Mouse (Mus musculus): ENCODE measurements around the gene Kdm2b. TPM values are rescaled to one million over a fixed set of nuclear protein-coding genes. Genes with fewer than 3 reads are reported as not detected.

Gene Kdm2b
- polyA plus RNA-seq (2012; rRNA removed; ENCODE audit: low replicate concordance): 21.5 and 33.3 TPM in 2 replicates

DNA sequence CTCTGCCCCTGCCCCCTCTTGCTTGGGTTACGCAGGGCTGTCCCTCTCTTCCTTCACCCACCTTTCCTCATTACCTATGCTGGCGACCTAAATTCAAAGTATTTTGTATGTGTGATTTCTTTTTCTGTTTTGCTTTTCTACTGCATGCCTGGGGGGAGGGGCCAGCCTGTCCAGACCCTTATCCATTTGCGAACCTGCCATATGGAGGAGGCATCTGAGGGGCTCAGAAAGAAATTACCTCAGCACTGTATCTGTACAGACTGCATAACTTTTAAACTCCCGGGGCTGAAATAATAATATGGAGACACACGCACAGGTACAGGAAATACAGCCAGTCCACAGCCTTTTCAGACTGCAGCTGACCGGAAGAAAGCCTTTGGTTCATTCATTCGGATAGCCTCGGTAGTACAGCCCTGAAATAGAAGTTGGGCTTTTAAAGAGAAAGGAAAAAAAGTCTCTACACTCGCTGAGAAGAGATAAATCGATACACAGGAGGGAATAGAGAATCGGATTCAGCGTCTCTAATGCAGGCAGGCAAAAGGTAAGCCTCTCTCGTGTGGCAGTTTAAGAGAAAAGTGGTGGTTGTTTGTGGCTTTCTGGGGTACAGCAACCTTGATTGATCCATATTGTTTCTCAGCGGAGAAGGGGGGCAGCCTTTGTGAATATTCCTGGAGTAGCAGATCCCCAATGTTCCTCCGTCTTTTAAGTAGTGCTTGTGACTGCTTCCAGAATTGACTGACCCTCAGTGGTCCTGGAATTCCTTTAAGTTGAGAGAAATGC lies at the start of gene Kdm2b:
Gene Kdm2b (minus strand): TSS at position 273 of the 780 bp plus-strand sequence.

DNA sequence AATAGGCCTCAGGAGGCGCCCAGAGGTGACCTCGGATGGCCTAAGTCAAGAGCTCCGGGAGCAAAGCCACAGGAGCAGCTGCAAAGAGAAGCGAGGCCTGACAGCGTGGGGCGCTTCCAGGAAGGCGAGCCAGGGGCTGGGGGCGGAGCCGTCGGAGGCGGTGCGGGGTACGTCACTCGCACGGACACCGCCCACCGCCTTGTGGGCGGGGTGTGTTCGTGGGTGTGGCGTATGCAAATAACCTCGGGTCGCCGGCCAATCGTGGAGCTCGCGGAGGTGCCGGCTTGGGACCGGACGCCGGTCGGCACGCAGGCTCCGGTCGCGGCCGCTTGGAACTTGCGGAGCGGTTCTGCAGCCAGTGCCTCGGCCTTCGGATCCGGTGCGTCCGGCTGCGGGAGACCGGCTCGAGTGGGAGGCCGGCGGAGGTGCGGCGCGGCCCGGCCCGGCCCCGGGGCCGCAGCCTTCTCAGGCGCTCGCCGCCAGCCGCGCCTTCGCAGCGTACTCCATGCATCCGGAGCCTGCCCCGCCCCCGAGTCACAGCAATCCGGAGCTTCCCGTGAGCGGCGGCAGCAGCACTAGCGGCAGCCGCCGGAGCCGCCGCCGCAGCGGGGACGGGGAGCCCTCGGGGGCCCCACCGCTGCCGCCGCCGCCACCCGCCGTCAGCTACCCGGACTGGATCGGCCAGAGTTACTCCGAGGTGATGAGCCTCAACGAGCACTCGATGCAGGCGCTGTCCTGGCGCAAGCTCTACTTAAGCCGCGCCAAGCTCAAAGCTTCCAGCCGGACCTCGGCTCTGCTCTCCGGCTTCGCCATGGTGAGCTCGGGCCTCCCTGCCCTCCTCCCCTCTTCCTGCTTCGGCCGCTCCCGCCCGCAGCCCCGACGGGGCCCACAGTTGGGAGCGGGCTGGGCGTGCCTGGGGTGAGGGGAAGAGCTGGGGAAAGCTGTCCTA lies 25.4 kb upstream of the Kdm2b start, which contains the start of gene Orai1:
Gene Orai1 (plus strand): TSS at position 322 of the 949 bp plus-strand sequence.

DNA sequence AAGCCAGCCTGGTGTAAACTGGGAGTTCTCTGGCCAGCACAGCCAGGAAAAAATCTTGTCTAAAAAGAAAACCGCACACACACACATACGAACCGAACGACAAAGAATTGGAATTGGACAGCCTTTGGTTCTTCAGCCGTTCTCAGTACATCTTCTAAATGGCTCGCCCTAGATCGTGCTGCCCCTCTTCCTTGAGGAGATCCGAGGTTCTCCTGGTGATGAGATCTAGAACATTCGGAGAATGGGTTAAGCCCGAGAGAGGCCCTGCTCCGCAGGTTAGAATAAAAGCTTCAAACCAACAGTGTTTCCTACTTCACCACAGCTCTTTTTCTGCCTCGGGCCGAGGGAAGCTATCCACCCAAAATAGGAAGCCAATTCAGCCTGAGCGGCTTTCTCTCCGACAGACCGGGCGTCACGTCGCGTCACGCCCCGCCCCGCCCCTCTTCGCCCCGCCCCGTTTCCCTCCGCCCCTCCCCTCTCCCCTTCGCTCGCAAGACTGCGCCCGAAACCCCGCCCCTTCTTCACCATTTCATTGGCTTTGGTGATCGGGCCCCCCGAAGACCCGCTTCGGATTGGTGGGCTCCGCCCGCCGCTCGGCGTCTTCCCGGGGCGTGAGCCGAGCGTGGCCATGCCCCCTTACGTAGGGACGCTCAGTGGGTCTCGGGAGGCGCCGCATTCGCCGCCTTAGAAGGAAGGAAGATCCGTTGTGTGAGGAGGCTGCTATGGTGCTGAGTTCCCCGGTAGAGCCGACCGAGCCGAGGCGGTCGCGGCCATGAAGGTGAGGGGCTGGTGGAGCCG lies 139.9 kb downstream of the Kdm2b start, which contains the start of gene Rnf34:
Gene Rnf34 (plus strand): TSS at position 528 of the 798 bp plus-strand sequence.

DNA sequence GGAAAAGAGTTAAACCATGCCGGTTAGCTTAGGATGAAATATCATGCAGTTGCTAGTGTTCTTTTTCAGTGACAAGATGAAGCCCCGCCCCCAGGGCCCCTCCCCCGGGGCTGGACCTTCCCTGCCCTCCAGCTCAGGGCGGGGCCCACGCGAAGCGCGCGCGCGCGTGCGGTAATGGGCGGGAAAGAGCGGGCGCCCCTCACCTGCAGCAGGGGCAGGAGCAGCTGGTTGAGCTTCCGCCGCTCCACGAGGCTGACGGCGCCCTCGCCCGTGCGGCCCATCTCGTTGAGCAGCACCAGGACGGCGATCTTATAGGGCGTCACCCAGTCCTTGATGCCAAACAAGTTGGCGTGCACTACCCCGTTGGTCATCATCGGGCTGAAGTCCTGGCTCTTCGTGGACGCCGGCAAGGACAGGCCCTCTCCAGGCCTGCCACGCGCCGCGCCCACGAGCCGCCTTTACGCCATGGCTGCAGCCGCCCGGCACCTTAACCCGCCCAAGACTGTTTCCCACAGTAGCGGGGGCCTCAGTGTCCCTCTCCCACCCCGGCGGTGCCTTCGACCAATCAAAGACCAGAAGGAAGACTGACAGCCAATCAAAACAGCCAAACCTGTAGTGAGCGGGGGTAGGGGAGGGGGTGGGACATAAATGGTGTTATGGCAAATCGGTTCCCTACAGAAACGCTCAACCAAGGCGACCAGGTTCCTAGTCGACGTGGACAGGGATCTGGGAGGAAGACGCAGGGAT lies 168.7 kb downstream of the Kdm2b start, which contains the start of gene Anapc5:
Gene Anapc5 (minus strand): TSS at position 563 of the 747 bp plus-strand sequence.

Other genes with a start within 250 kb of the Kdm2b start
- gene Camkk2, start 210.4 kb downstream of the Kdm2b start, polyA plus RNA-seq (2012; rRNA removed; ENCODE audit: low replicate concordance): 36.3 and 56.5 TPM in 2 replicates
- gene Anapc5, start 168.5 kb downstream of the Kdm2b start, polyA plus RNA-seq (2012; rRNA removed; ENCODE audit: low replicate concordance): 179 and 369 TPM in 2 replicates
- gene Rnf34, start 139.8 kb downstream of the Kdm2b start, polyA plus RNA-seq (2012; rRNA removed; ENCODE audit: low replicate concordance): 6.0 and 9.6 TPM in 2 replicates
- 104 and 119 TPM in 2 replicates for gene Orai1, start 25.3 kb upstream of the Kdm2b start, polyA plus RNA-seq (2012; rRNA removed; ENCODE audit: low replicate concordance)
- gene Morn3, start 57.2 kb upstream of the Kdm2b start, polyA plus RNA-seq (2012; rRNA removed; ENCODE audit: low replicate concordance): 0.10 TPM in 1 of 2 replicates, not detected in the other
- gene Tmem120b, start 78.6 kb upstream of the Kdm2b start, polyA plus RNA-seq (2012; rRNA removed; ENCODE audit: low replicate concordance): 79.4 and 86.0 TPM in 2 replicates
- gene Rhof, start 142.9 kb upstream of the Kdm2b start, polyA plus RNA-seq (2012; rRNA removed; ENCODE audit: low replicate concordance): 30.6 and 45.4 TPM in 2 replicates
- gene Setd1b, start 152.4 kb upstream of the Kdm2b start, polyA plus RNA-seq (2012; rRNA removed; ENCODE audit: low replicate concordance): 6.6 and 20.0 TPM in 2 replicates
- 15.3 and 23.6 TPM in 2 replicates for gene Psmd9, start 179.6 kb upstream of the Kdm2b start, polyA plus RNA-seq (2012; rRNA removed; ENCODE audit: low replicate concordance)
- gene Hpd, start 192.9 kb upstream of the Kdm2b start, polyA plus RNA-seq (2012; rRNA removed; ENCODE audit: low replicate concordance): 1.0 and 11.8 TPM in 2 replicates